Mouse (Mus musculus) limb, embryonic 12.5 days (tissue): Measurements from ENCODE around the gene Smpd3. TPM values are rescaled to one million over a fixed set of nuclear protein-coding genes. Genes with fewer than 3 reads are reported as not detected.

Experiments used
- ATAC-seq: fragments of 200-750 bp; cut with Nextera tagmentation; 2 replicates; pipeline ENCODE4 v1.8.0; 2017; ENCODE audit warnings: low read depth, moderate TSS enrichment; ENCODE audit not compliant: insufficient number of reproducible peaks, insufficient read depth, low FRiP score, low TSS enrichment
- H3K27ac ChIP-seq: fragments of 300-500 bp; sonication (generic); 2 replicates; pipeline ENCODE4 v1.5.1; 2016; ENCODE audit warnings: mild to moderate bottlenecking, moderate library complexity
- H3K27me3 ChIP-seq: fragments of 300-500 bp; sonication (generic); 2 replicates; pipeline ENCODE4 v1.6.1; 2016; ENCODE audit warnings: mild to moderate bottlenecking, moderate library complexity
- H3K36me3 ChIP-seq: fragments of 300-500 bp; sonication (generic); 2 replicates; pipeline ENCODE4 v1.6.1; 2016; ENCODE audit warnings: mild to moderate bottlenecking, moderate library complexity
- H3K4me1 ChIP-seq: fragments of 300-500 bp; sonication (generic); replicated peaks from 2 replicates; pipeline ENCODE4 v1.6.1; 2016
- H3K4me2 ChIP-seq: fragments of 300-500 bp; sonication (generic); 2 replicates; pipeline ENCODE4 v1.6.1; 2016; ENCODE audit warnings: mild to moderate bottlenecking, moderate library complexity
- H3K4me3 ChIP-seq: fragments of 300-500 bp; sonication (generic); replicated peaks from 2 replicates; pipeline ENCODE4 v1.5.1; 2016; ENCODE audit warnings: mild to moderate bottlenecking
- H3K9ac ChIP-seq: fragments of 300-500 bp; sonication (generic); replicated peaks from 2 replicates; pipeline ENCODE4 v1.6.1; 2016; ENCODE audit warnings: mild to moderate bottlenecking, moderate library complexity
- H3K9me3 ChIP-seq: fragments of 300-500 bp; sonication (generic); 2 replicates; pipeline ENCODE4 v1.6.1; 2016; ENCODE audit warnings: mild to moderate bottlenecking, moderate library complexity
- WGBS: fragments of 180-500 bp; shearing (Covaris S2); methylation state at CpG from one replicate; pipeline ENCODE4 v1.1.7; 2016; 5-methylcytosine and 5-hydroxymethylcytosine counted together
- polyA plus RNA-seq: library from polyadenylated mRNA; unstranded; fragments of >200 nt; fragmentation: Nextera tagmentation; extraction: Ambion mirVana; gene quantifications from 2 replicates; pipeline ENCODE4 v1.2.1, GENCODE M21; 2016

Gene Smpd3
- polyA plus RNA-seq, 1 experiment from 2014 or later: 0.46 TPM

- Histone ChIP-seq H3K4me3 (no peak overlapping the region), H3K9me3 (no peaks in the 10 kb centered on the region), H3K36me3 (peaks cover 78% of the 10 kb centered on the region), H3K4me1 (0 out of 2 replicates have a peak, but pooled peaks cover 5% of the 10 kb centered on the region), H3K27ac (no peak overlapping the region), H3K9ac (no peak overlapping the region), H3K4me2 (no peak overlapping the region), H3K27me3 (no peaks in the 10 kb centered on the region)
- no peak for ATAC-seq
- 43% methylated on average over 9 of the region's 9 CpGs for WGBS
Observed at GRCm38 (mm10) chr8:106226589-106226988, 111.2 kb downstream of the Smpd3 start.

- ATAC-seq: no peak
- WGBS: 92% methylated on average over 3 of the region's 3 CpGs
- H3K27me3 ChIP-seq: no peaks in the 10 kb centered on the region
Observed at GRCm38 (mm10) chr8:106219620-106220019, 118.2 kb downstream of the Smpd3 start.

GRCm38 (mm10) chr8:106213959-106214358, 123.8 kb downstream of the Smpd3 start:
- Histone ChIP-seq H3K9ac (no peak overlapping the region), H3K4me1 (peaks cover 8% of the 10 kb centered on the region), H3K4me3 (no peak overlapping the region), H3K9me3 (no peaks in the 10 kb centered on the region), H3K27me3 (no peaks in the 10 kb centered on the region), H3K4me2 (no peak overlapping the region), H3K27ac (no peak overlapping the region), H3K36me3 (peaks cover 58% of the 10 kb centered on the region)
- 92% methylated on average over 3 of the region's 3 CpGs for WGBS
- ATAC-seq: no peak

More at GRCm38 (mm10) chr8:106219620-106220019, 118.2 kb downstream of the Smpd3 start:
- Histone ChIP-seq H3K4me1 (no peaks in the 10 kb centered on the region), H3K27ac (no peak overlapping the region), H3K4me3 (no peak overlapping the region), H3K9me3 (no peaks in the 10 kb centered on the region), H3K4me2 (no peak overlapping the region), H3K36me3 (peaks cover 86% of the 10 kb centered on the region), H3K9ac (no peak overlapping the region)

- Histone ChIP-seq H3K9ac (peak overlapping the region; percentile 92), H3K27me3 (no peaks in the 10 kb centered on the region), H3K4me2 (peak overlapping the region; percentile 80), H3K36me3 (peaks cover 56% of the 10 kb centered on the region), H3K4me1 (peaks cover 8% of the 10 kb centered on the region), H3K4me3 (peak overlapping the region; percentile 79), H3K9me3 (no peaks in the 10 kb centered on the region), H3K27ac (peak overlapping the region; percentile 94)
- ATAC-seq: no peak
- WGBS: 5% methylated on average over 13 of the region's 13 CpGs
Observed at GRCm38 (mm10) chr8:106211421-106211820, 126.4 kb downstream of the Smpd3 start.

GRCm38 (mm10) chr8:106210821-106211345, 126.9 kb downstream of the Smpd3 start, which contains the start of the genes Slc7a6os and Prmt7:
TSS of gene Slc7a6os (minus strand) at chr8:106210935.
TSS of gene Prmt7 (plus strand) at chr8:106210936.
- Histone ChIP-seq H3K9me3 (no peaks in the 10 kb centered on the region), H3K27ac (peak within 1 kb of the TSS; percentile 94), H3K27me3 (no peaks in the 10 kb centered on the region), H3K4me1 (peaks cover 8% of the 10 kb centered on the region), H3K9ac (peak within 1 kb of the TSS; percentile 92), H3K4me3 (peak within 1 kb of the TSS; percentile 79), H3K4me2 (peak within 1 kb of the TSS; percentile 80), H3K36me3 (peaks cover 54% of the 10 kb centered on the region)
- WGBS: under 1% methylated on average over 52 of the region's 52 CpGs
- ATAC-seq: peak; percentile 99

GRCm38 (mm10) chr8:106210035-106210731, 127.6 kb downstream of the Smpd3 start:
- H3K36me3 ChIP-seq: peaks cover 55% of the 10 kb centered on the region
- H3K9me3 ChIP-seq: no peaks in the 10 kb centered on the region
- under 1% methylated on average over 35 of the region's 35 CpGs for WGBS

More at GRCm38 (mm10) chr8:106210035-106210731, 127.6 kb downstream of the Smpd3 start:
- Histone ChIP-seq H3K27ac (peak overlapping the region; percentile 94), H3K9ac (peak overlapping the region; percentile 92), H3K4me1 (peaks cover 8% of the 10 kb centered on the region), H3K4me3 (peak overlapping the region; percentile 79), H3K27me3 (no peaks in the 10 kb centered on the region), H3K4me2 (peak overlapping the region; percentile 80)
- ATAC-seq: peak; percentile 75

Other genes starting within 250 kb of the Smpd3 start
- gene Esrp2, start 201.0 kb downstream of the Smpd3 start, polyA plus RNA-seq: 7.4 and 8.1 TPM in 2 replicates
- gene Pla2g15, start 187.6 kb downstream of the Smpd3 start, polyA plus RNA-seq: 16.7 and 16.8 TPM in 2 replicates
- 64.5 and 70.8 TPM in 2 replicates for gene Slc7a6, start 169.1 kb downstream of the Smpd3 start, polyA plus RNA-seq
- gene Slc7a6os, start 127.1 kb downstream of the Smpd3 start, polyA plus RNA-seq: 44.7 and 47.1 TPM in 2 replicates
- 56.4 and 58.6 TPM in 2 replicates for gene Prmt7, start 127.1 kb downstream of the Smpd3 start, polyA plus RNA-seq
- gene Zfp90, start 77.3 kb upstream of the Smpd3 start, polyA plus RNA-seq: 30.3 and 30.4 TPM in 2 replicates
- not detected in 2 replicates for gene 6030452D12Rik, start 162.5 kb upstream of the Smpd3 start, polyA plus RNA-seq
- gene Cdh3, start 172.9 kb upstream of the Smpd3 start, polyA plus RNA-seq: 62.2 and 65.0 TPM in 2 replicates
- 4.5 and 6.3 TPM in 2 replicates for gene Gm10073, start 235.5 kb upstream of the Smpd3 start, polyA plus RNA-seq